Mouse (Mus musculus): ENCODE results near the gene Olfr124.

Gene Olfr124

DNA sequence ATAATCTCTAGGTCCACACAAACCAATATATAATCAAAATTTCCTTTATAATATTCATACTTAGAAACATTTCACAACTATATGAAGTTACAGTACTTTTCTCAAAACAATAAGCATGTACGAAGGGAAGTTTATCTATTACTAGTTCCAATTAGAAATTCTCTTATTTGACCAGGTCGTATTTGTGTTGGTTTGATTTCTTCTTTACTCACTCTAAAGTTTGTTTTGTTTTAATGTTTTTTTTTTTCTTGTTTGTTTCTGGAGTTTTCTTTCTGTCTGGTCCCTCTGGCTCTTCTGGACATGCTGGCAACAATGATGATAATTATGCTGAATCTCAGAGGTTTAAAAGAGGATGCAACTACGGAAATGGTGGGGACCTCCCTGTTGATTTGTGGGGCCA lies at the start of gene Olfr124:
Gene Olfr124 (plus strand): TSS at position 301 of the 400 bp plus-strand sequence.
- DNase-seq, result no peak

DNA sequence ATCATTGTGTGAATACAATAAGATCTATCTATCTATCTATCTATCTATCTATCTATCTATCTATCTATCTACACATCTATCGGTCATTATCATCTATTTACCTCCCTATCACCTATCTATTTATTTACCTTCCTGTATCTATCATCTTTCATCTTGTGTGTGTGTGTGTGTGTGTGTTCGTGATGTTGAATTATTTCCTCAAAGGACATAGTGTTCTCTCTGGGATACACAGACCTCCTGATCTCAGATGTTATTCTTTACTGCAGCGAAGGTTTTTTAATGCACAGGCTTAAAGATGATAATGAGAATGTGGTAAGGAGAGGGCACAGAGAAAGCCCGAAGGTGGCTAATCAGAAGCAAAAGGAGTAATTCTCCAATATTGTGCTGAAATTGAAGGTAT lies 31.4 kb upstream of the Olfr124 start, which contains the start of gene Olfr122:
Gene Olfr122 (plus strand): TSS at position 301 of the 400 bp plus-strand sequence.
- DNase-seq, result no peak

DNA sequence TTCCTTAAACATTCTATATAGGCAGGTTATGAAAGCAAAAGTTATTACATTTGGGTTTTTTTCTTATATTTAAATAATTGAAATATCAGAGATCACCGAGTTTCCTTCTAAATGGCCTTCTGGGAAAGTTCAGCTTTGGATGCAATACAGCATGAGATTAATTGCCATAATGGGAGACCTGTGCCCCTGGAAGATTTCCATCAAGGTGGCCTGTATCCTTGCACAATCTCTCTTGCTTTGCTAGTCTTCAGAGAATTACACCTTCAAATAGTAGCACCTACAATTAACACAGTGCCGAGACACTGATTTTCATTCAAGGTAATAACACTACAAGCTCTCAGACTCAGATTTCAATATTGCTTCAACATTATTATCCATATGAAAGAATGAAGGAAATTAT lies 6.5 kb upstream of the Olfr124 start, which contains the start of gene Olfr123:
Gene Olfr123 (plus strand): TSS at position 301 of the 400 bp plus-strand sequence.
- DNase-seq, result no peak

DNA sequence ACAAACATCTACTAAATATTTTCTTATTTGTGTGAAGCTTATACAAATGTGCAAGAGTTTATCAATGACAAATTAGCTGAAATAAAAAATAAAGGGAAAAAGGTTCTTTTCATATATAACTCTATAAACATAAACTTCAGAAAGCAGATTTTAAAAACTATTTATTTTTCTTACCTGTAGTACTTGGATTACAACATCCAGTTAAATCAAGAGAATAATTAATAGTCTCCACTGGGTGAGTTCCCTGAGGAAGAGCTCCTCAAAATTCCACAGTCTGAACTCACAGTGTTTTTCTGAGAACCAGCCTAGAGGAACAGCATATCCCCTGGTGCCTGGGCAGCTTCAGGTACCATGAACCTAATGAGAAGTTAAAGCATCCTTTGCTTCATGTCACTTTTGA lies 33.0 kb downstream of the Olfr124 start, which contains the start of gene Olfr125:
Gene Olfr125 (plus strand): TSS at position 301 of the 400 bp plus-strand sequence.
- DNase-seq, result no peak

DNA sequence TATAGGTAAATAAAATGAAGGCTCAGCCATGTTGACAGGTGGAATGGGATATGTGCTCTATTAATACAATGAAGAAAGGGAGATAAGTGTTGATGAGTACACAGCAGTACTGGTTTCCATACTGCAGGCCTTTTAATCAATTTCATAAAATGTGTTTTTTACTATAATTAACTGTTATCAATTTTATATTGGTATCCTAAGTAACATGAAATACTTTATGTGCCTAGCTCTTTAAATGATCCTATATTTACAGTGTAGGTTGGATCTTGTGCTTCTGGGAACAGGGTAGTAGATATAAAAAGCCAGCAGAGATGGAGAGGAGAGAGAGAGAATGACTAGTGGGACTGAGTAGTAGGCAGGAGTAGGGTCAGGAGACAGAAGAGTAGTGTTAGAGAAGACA lies 47.5 kb downstream of the Olfr124 start, which contains the start of gene Olfr126:
Gene Olfr126 (plus strand): TSS at position 301 of the 400 bp plus-strand sequence.
- no peak for DNase-seq

All from kidney, adult 8-10 months (tissue).